Mouse (Mus musculus): ENCODE data around the gene Olfr1441.

GRCm38 (mm10) chr19:12462851-12463721, 45.9 kb downstream of the Olfr1441 start:
- TF ChIP-seq POLR2A (IDR thresholded peaks at IDR 0.05; ENCODE audit: borderline replicate concordance, control insufficient read depth, low read depth, low read length) (no peak), CTCF (IDR thresholded peaks at IDR 0.05; ENCODE audit: control insufficient read depth, insufficient read depth, low read length) (no peak)
